Mouse (Mus musculus): ENCODE results near the gene Esam.

Esam gene

DNA sequence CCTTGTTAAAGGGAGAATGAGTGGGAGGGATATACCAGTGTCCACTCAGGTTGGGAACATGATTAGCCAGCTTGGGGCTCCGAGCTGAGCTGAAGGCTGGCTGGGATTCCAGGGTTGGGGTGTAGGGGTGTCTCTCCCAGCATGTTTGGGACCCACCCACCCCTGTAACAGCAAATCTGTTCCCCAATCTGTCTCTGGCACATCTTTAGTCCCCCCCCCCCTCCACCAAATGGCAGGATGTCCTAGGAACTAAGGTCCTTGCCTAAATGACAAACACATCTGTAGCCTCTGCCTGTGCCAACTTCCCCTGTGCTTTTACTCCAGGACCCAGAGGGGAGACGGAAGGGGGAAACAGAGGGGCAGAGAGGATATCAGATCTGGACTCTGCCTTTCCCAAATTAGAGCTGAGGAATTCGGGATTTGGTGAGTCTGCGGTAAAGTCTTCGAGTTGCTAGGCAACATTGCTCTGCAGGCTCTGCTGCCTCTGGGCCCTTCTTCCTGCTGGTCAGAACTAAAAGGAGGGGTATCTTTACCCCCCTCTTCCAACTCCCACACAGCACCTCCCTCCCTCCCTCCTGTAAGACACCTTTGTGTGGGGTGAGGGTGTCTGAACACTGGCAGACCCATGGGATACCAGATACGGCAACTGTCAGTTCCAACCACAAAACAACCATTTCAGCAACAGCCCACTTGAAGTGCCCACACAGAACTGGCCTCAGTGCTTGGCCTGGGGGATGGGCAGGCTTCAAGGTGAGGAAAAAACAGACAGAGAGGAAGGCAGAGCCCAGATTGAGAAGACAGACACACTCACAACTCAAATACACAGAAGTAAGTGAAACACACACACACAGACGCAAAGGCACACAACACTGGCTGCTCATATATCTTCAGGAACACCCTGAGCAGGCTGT is 27.2 kb downstream of the Esam start, which contains the start of gene Siae:
Gene Siae, plus strand, starts transcription at position 861 of the 911 bp plus-strand sequence.
- DNase-seq (ENCODE audit: low read depth), result no peak

DNA sequence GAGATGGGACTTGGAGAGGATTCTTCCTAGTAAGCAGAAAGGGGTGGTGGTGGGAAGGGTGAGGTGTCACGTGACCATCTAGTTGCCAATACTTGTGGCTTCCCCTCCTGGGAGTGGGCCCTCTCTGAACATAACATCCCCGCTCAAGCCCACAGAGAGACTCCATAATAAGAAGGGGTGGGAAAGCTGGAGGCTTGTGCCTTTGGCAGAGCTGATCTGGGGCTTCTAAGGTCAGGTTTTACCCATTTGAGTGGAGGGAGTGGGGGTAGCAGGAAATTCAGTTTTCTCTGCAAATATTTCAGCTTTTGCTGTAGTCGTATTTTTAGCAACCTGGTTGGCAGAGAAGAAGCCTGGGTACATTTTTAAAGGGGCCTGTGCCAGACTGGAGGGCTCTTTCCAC is 28.5 kb downstream of the Esam start:
- no peak for DNase-seq (ENCODE audit: low read depth)

- DNase-seq (ENCODE audit: low read depth), result no peak
These were observed 32.7 kb downstream of the Esam start for GRCm38 (mm10) chr9:37560617-37561016.

DNA sequence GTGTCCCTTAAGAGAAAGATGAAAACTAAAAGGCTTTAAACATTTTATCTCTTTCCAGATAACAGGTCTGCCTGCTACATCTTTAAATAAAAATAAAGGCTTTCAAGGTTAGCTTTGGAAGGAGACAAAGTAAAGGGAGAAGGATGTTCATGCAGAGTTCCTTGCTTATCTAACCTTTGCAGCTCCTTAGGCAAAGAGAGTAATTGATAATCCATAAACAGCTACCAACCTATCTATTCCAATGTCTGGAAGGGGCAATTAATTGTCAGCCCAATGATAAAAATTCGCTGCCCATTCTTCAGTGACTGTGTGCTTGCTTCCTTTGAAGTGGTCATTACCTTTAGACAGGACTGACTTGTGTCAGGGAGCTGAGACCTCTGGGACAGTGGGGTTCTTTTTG is 35.9 kb downstream of the Esam start:
- DNase-seq (ENCODE audit: low read depth), result no peak

GRCm38 (mm10) chr9:37567019-37567418 is 39.1 kb downstream of the Esam start:
- no peak for DNase-seq (ENCODE audit: low read depth)

- no peak for DNase-seq (ENCODE audit: low read depth)
These were observed 39.6 kb downstream of the Esam start for GRCm38 (mm10) chr9:37567454-37567853.

- peak; percentile 69 for DNase-seq (ENCODE audit: low read depth)
These were observed 40.2 kb downstream of the Esam start for GRCm38 (mm10) chr9:37567892-37568604.

DNA sequence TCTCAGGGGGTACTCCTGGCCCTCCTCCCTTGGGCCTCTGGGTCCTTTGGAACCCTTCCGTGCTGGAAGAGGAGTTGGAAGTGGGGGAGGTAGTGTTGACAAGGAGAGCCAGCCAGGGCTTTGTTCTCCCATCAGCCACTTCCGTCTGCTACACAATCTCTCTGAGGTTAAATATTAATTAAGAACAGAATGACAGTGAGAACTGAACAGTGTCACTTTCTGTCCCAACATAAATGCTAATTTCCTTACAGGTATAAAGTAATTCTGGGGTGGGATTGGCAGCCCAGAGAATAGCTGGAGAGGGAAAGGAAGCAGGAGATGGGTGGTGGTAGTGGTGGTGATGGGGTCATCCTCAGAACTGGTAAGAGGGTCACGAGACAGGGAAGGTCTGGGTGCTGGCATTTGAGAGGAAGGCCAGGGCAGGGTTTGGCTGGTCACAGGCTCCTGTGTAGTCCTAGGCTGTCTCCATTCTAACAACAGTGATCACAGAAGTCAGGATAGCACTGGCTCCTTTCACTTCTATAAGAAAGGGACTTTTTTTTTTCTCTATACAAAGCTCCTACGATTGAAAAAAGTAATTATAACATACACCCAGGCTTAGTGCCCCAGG is 40.8 kb downstream of the Esam start:
- DNase-seq (ENCODE audit: low read depth), result no peak

- DNase-seq (ENCODE audit: low read depth), result peak; percentile 51
These were observed 41.5 kb downstream of the Esam start for GRCm38 (mm10) chr9:37569231-37569835.

- peak; percentile 42 for DNase-seq (ENCODE audit: low read depth)
These were observed 44.5 kb downstream of the Esam start for GRCm38 (mm10) chr9:37572204-37572876.

DNA sequence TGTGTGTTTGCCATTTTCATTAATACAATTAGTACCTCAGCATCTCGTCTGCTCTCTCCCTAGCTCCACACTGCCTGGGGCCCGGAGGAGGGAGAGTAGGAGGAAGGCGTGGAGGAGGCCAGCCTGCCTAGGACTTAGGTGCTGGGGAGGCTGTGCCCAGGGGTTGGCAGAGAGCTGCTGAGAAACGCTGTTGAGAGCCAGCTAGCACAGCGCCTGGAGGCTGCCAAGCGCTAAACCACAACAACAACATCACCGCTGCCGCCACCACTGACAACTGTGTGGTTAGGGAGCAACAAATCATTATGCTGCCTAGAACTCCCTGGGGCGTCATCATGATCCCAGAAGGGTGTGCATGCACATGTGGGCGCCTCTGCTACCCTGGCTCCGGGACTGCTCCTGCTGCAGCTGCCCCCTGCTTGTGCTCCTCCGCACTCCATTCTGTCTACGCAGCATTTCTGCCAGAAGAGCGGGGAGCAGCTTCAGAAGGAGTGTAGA is 48.6 kb downstream of the Esam start:
- peak; percentile 49 for DNase-seq (ENCODE audit: low read depth)

DNA sequence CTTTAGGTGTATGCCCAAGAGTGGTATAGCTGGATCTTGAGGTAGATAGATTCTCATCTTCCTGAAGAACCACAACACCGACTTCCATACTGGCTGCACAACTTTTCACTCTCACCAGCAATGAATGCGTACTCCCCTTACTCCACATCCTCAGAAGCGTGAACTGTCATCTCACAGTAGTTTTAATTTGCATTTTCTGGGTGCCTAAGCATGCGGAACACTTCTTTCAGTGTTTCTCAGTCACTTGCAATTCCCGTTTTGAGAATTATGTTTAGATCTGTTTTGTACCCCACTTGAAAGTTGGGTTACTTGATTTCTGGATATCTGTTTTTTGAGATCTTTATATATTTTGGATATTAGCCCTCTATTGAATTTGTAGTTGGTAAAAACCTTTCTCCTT is 55.7 kb downstream of the Esam start:
- DNase-seq (ENCODE audit: low read depth), result no peak

- no peak for DNase-seq (ENCODE audit: low read depth)
These were observed 58.8 kb downstream of the Esam start for GRCm38 (mm10) chr9:37586718-37587117.
